Mouse (Mus musculus): Measurements from ENCODE around the gene Csf1. TPM values are rescaled to one million over a fixed set of nuclear protein-coding genes. Genes with fewer than 3 reads are reported as not detected.

Gene Csf1
- polyA plus RNA-seq, 1 experiment from 2014 or later, result 10.7 TPM

DNA sequence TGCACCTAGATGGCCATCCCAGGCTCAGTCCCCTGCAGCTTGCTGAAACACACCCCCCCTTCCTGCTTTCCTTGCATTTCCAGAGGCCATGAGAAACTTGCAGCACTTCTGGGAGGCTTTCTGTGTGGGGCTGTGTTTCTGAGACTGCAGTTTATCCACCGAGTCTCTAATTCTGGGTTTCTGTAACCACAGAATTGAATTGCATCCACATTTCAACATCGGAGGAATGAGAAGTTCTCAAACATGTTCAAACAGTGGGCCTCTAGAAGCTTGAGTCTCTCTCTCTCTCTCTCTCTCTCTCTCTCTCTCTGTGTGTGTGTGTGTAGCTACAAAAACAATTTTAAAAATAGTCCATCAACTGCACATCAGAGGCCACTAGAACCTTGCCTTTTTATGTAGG, 9.4 kb upstream of the Csf1 start:
- H3K27ac ChIP-seq (ENCODE audit: low read depth, low read length), result no peak overlapping the region
- no peaks in the 10 kb centered on the region for H3K9me3 ChIP-seq (ENCODE audit: control insufficient read depth, low read length)
- no peaks in the 10 kb centered on the region for H3K27me3 ChIP-seq (replicated peaks; ENCODE audit: control insufficient read depth, insufficient read depth, low read length)
- no peak overlapping the region for H3K4me3 ChIP-seq (ENCODE audit: low read depth, low read length)
- no peak for ATAC-seq (replicated peaks; ENCODE audit: low FRiP score)
- 60% methylated on average over 2 of the region's 2 CpGs for WGBS
- no peaks in the 10 kb centered on the region for H3K36me3 ChIP-seq (ENCODE audit: control insufficient read depth, insufficient read depth, low read length)
- peaks cover 4% of the 10 kb centered on the region; the same call in 1 of the 2 replicates for H3K4me1 ChIP-seq (replicated peaks; ENCODE audit: control insufficient read depth, insufficient read depth, low read length)
- H3K9ac ChIP-seq (ENCODE audit: low read depth, low read length), result no peak overlapping the region
- DNase-seq (ENCODE audit: low spot score), result no peak
- no peak overlapping the region for H3K4me2 ChIP-seq

DNA sequence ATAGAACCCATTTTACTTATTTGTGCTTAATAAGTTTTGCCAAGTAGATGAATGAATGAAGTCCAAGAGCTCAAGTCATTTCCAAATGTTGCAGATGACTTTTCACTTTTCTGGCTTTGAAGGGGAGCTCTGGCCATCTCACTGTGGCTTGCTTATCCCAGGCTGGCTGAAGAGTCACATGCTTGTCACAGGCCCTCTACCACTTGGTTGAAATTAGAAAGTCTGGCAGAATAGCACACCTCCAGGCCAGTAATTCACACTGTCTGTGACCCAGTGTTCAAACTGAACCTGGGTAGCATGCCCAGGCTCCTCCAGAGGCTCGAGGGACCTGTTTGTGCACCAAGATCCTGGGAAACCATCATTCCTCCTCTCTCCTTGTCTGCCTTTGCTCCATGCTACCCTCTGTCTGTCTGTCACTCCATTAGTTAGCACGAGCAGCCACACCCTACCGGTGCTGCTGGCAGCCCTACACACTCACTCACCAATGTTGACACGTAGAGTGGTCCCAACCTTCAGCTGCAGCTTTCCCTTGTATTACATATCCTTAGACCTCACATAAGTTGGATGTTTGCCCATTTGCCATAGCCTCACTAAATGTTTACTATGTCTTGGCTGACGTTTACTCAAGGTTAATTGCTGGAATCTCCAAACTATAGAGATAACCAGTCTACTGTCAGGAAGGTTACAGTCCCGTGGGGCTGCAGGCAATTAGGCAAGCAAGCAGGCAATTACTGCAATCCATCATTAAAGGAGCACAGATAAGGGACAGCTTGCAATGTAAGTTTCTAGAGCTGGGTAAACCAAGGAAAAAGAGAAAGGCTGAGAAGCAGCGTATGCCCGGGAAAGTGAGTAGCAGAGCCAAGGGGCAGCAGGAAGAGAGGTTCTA, 8.1 kb upstream of the Csf1 start:
- no peak overlapping the region for H3K27ac ChIP-seq (ENCODE audit: low read depth, low read length)
- 40% methylated on average over 8 of the region's 8 CpGs for WGBS

DNA sequence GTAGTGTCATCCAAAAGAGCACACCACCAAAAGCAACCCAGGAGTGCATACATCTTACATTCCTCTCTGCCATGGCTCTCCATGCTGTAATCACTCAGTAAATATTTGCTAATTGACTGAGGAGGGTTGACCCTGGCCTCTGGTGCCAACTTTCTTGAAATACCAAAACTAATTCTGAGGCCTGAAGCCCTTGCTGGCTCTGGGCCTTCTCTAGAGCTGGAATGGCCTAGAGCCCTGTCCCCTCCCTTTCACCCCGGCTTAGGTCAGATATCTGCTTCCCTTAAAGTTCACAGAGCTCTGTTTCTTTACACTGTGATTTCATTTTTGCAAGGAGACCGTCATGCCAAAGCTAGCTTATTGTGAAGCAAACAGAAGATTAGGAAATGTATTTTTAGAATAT, 6.5 kb upstream of the Csf1 start:
- Histone ChIP-seq H3K4me1 (replicated peaks; ENCODE audit: control insufficient read depth, insufficient read depth, low read length) (peaks cover 4% of the 10 kb centered on the region; the same call in 1 of the 2 replicates), H3K4me3 (ENCODE audit: low read depth, low read length) (no peak overlapping the region), H3K36me3 (ENCODE audit: control insufficient read depth, insufficient read depth, low read length) (no peaks in the 10 kb centered on the region), H3K4me2 (no peak overlapping the region), H3K27me3 (replicated peaks; ENCODE audit: control insufficient read depth, insufficient read depth, low read length) (peaks cover 4% of the 10 kb centered on the region; the same call in 1 of the 2 replicates), H3K27ac (ENCODE audit: low read depth, low read length) (no peak overlapping the region), H3K9me3 (ENCODE audit: control insufficient read depth, low read length) (no peaks in the 10 kb centered on the region), H3K9ac (ENCODE audit: low read depth, low read length) (no peak overlapping the region)
- no peak for DNase-seq (ENCODE audit: low spot score)
- ATAC-seq (replicated peaks; ENCODE audit: low FRiP score), result no peak
- 41% methylated on average over 2 of the region's 2 CpGs for WGBS

More for the DNA sequence above, 8.1 kb upstream of the Csf1 start:
- Histone ChIP-seq H3K4me1 (replicated peaks; ENCODE audit: control insufficient read depth, insufficient read depth, low read length) (peaks cover 4% of the 10 kb centered on the region; the same call in 1 of the 2 replicates), H3K9ac (ENCODE audit: low read depth, low read length) (no peak overlapping the region), H3K27me3 (replicated peaks; ENCODE audit: control insufficient read depth, insufficient read depth, low read length) (no peaks in the 10 kb centered on the region), H3K4me3 (ENCODE audit: low read depth, low read length) (no peak overlapping the region), H3K36me3 (ENCODE audit: control insufficient read depth, insufficient read depth, low read length) (no peaks in the 10 kb centered on the region), H3K9me3 (ENCODE audit: control insufficient read depth, low read length) (no peaks in the 10 kb centered on the region), H3K4me2 (no peak overlapping the region)
- no peak for DNase-seq (ENCODE audit: low spot score)
- no peak for ATAC-seq (replicated peaks; ENCODE audit: low FRiP score)

DNA sequence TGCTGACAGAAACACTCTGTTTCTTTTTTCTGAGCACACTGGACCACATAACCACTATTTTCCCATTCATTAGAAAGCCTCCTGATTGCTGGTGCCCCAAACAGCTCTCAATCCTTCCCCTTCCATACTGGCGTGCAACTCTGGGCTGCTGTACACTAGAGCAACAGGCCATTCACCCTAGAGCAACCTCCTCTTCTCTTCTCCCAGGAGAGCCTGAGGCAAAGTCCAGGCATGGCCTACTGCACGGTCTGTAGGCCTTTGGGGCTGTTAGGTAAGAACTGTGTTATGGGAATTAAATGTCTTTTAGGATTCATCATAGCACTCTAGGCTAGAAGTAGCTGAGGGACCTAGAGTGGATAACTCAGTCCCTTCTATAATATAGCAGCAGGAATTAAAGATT, 5.7 kb upstream of the Csf1 start:
- Histone ChIP-seq H3K4me2 (no peak overlapping the region), H3K27ac (ENCODE audit: low read depth, low read length) (no peak overlapping the region), H3K27me3 (replicated peaks; ENCODE audit: control insufficient read depth, insufficient read depth, low read length) (peaks cover 8% of the 10 kb centered on the region), H3K36me3 (ENCODE audit: control insufficient read depth, insufficient read depth, low read length) (no peaks in the 10 kb centered on the region), H3K4me3 (ENCODE audit: low read depth, low read length) (no peak overlapping the region), H3K9ac (ENCODE audit: low read depth, low read length) (no peak overlapping the region), H3K9me3 (ENCODE audit: control insufficient read depth, low read length) (no peaks in the 10 kb centered on the region), H3K4me1 (replicated peaks; ENCODE audit: control insufficient read depth, insufficient read depth, low read length) (peaks cover 4% of the 10 kb centered on the region; the same call in 1 of the 2 replicates)
- no peak for ATAC-seq (replicated peaks; ENCODE audit: low FRiP score)
- WGBS, result 59% methylated on average over 2 of the region's 2 CpGs
- no peak for DNase-seq (ENCODE audit: low spot score)

DNA sequence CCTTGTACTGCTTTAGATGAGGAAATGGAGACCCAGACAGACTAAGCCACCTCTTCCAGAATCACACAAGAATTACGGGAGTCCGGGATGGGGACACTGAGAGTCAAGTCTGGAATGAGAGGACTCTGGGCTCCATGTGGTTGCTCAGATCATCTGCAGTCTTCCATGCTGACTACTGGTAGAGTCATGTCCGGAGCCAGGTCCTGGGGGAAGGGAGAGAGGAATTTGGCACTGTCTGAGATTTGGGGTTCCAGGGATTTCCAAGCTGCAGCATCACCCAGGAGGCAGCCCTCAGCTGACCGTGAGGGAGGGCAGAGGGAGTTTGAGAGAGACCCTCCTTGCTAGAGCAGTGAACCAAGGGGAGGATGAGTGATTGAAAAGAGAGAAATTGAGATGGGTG, 3.3 kb upstream of the Csf1 start:
- no peak for ATAC-seq (replicated peaks; ENCODE audit: low FRiP score)
- 68% methylated on average over 4 of the region's 4 CpGs for WGBS
- H3K27me3 ChIP-seq (replicated peaks; ENCODE audit: control insufficient read depth, insufficient read depth, low read length), result peaks cover 27% of the 10 kb centered on the region
- H3K4me2 ChIP-seq, result no peak overlapping the region
- H3K9ac ChIP-seq (ENCODE audit: low read depth, low read length), result no peak overlapping the region
- H3K4me1 ChIP-seq (replicated peaks; ENCODE audit: control insufficient read depth, insufficient read depth, low read length), result peaks cover 18% of the 10 kb centered on the region
- no peaks in the 10 kb centered on the region for H3K36me3 ChIP-seq (ENCODE audit: control insufficient read depth, insufficient read depth, low read length)
- no peak overlapping the region for H3K4me3 ChIP-seq (ENCODE audit: low read depth, low read length)
- DNase-seq (ENCODE audit: low spot score), result no peak
- H3K27ac ChIP-seq (ENCODE audit: low read depth, low read length), result no peak overlapping the region; the same call in 1 of the 2 replicates
- H3K9me3 ChIP-seq (ENCODE audit: control insufficient read depth, low read length), result no peaks in the 10 kb centered on the region

DNA sequence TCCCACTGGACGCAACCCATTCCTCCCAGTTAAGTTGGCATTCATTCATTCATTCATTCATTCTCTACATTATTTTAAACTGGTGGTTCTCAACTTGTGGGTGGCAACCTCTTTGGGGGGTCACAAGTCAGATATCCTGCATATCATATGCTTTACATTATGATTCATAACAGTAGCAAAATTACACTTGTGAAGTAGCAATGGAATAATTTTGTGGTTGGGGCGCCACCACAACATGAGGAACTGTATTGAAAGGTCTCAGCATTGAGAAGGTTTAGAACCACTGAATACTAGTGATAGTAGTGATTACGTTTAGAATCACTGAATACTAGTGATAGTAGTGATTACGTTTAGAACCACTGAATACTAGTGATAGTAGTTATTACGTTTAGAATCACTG, 1.2 kb upstream of the Csf1 start:
- H3K4me2 ChIP-seq, result no peak overlapping the region
- H3K4me1 ChIP-seq (replicated peaks; ENCODE audit: control insufficient read depth, insufficient read depth, low read length), result peaks cover 18% of the 10 kb centered on the region
- no peak overlapping the region for H3K27ac ChIP-seq (ENCODE audit: low read depth, low read length)
- H3K27me3 ChIP-seq (replicated peaks; ENCODE audit: control insufficient read depth, insufficient read depth, low read length), result peaks cover 28% of the 10 kb centered on the region
- no peaks in the 10 kb centered on the region for H3K9me3 ChIP-seq (ENCODE audit: control insufficient read depth, low read length)
- H3K4me3 ChIP-seq (ENCODE audit: low read depth, low read length), result no peak overlapping the region
- H3K9ac ChIP-seq (ENCODE audit: low read depth, low read length), result no peak overlapping the region
- H3K36me3 ChIP-seq (ENCODE audit: control insufficient read depth, insufficient read depth, low read length), result no peaks in the 10 kb centered on the region; the same call in 1 of the 2 replicates
- no peak for ATAC-seq (replicated peaks; ENCODE audit: low FRiP score)
- 85% methylated on average over 5 of the region's 5 CpGs for WGBS
- DNase-seq (ENCODE audit: low spot score), result no peak

DNA sequence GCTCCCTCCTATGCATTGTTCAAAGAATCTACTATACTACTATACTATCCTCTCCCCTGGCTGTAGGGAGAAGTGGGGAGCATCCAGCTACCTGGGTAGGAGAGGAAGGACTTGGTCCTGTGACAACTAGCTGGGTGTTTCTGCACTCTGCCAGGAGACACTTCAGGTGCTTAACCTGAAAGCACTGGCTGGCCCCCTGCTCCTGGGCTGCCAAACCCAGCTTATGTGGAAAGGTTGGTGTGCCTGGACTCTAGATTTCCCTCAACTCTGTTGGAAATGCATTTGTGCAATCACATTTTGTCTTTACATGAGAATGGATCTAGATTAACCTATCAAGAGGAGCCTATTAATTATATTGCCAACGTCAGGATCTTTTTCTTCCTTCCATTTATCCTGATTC, 502 bp upstream of the Csf1 start:
- no peak for DNase-seq (ENCODE audit: low spot score)
- peak overlapping the region; percentile 76 for H3K4me3 ChIP-seq (ENCODE audit: low read depth, low read length)
- 0 out of 2 replicates have a peak overlapping the region, but pooled peaks have one; percentile 75 for H3K27ac ChIP-seq (ENCODE audit: low read depth, low read length)
- H3K9ac ChIP-seq (ENCODE audit: low read depth, low read length), result peak overlapping the region; percentile 75; the same call in 1 of the 2 replicates
- H3K9me3 ChIP-seq (ENCODE audit: control insufficient read depth, low read length), result no peaks in the 10 kb centered on the region
- peaks cover 28% of the 10 kb centered on the region for H3K27me3 ChIP-seq (replicated peaks; ENCODE audit: control insufficient read depth, insufficient read depth, low read length)
- no peaks in the 10 kb centered on the region; the same call in 1 of the 2 replicates for H3K36me3 ChIP-seq (ENCODE audit: control insufficient read depth, insufficient read depth, low read length)
- 61% methylated on average over 1 of the region's 1 CpGs for WGBS
- ATAC-seq (replicated peaks; ENCODE audit: low FRiP score), result no peak
- H3K4me2 ChIP-seq, result peak overlapping the region; percentile 89
- H3K4me1 ChIP-seq (replicated peaks; ENCODE audit: control insufficient read depth, insufficient read depth, low read length), result peaks cover 18% of the 10 kb centered on the region

DNA sequence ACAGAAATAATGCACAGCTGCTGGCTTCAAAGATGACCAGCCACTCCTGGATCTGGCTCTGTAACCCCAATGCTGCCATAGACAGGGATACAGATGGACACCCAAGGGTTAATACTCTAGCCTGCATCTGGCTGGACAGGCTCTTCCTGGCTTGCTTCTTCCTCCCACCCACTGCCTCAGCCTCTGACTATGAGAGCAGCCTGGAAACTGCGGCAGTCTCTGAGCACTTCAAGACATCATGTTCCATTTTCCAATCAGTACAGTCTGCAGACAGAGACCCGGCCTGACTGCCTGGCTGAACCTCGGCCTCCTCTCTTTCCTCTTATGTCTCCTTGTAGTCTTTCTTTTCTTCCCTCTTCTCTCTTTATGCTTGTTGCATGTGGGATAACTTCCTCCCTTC, 1.6 kb downstream of the Csf1 start:
- Histone ChIP-seq H3K27me3 (replicated peaks; ENCODE audit: control insufficient read depth, insufficient read depth, low read length) (peaks cover 28% of the 10 kb centered on the region), H3K4me3 (ENCODE audit: low read depth, low read length) (peak overlapping the region; percentile 76), H3K27ac (ENCODE audit: low read depth, low read length) (no peak overlapping the region), H3K9ac (ENCODE audit: low read depth, low read length) (peak overlapping the region; percentile 25), H3K4me2 (peak overlapping the region; percentile 89), H3K9me3 (ENCODE audit: control insufficient read depth, low read length) (no peaks in the 10 kb centered on the region), H3K36me3 (ENCODE audit: control insufficient read depth, insufficient read depth, low read length) (peaks cover 2% of the 10 kb centered on the region; the same call in 1 of the 2 replicates), H3K4me1 (replicated peaks; ENCODE audit: control insufficient read depth, insufficient read depth, low read length) (peaks cover 18% of the 10 kb centered on the region)
- no peak for ATAC-seq (replicated peaks; ENCODE audit: low FRiP score)
- WGBS, result 13% methylated on average over 3 of the region's 3 CpGs
- no peak for DNase-seq (ENCODE audit: low spot score)
